Mouse (Mus musculus) G1E (cell line): ENCODE data around the gene Camkk1. TPM values are rescaled to one million over a fixed set of nuclear protein-coding genes. Genes with fewer than 3 reads are reported as not detected.
A peak's percentile ranks its signal among the peaks of the same experiment; 100 is the strongest.

Source experiments
- ATAC-seq: 2 replicates; pipeline ENCODE4 v1.8.0; 2016; ENCODE audit warnings: mild to moderate bottlenecking; ENCODE audit not compliant: insufficient number of reproducible peaks, poor library complexity, low FRiP score, severe bottlenecking; ENCODE audit errors: extremely low read depth
- DNase-seq: peaks from one replicate; pipeline ENCODE4 v3.0.0; 2012; ENCODE audit warnings: low spot score
- H3K27me3 ChIP-seq: 2 replicates; pipeline ENCODE4 v1.6.1; 2012; ENCODE audit warnings: mild to moderate bottlenecking, low read length, inconsistent platforms; ENCODE audit not compliant: insufficient read depth
- H3K36me3 ChIP-seq: replicated peaks from 2 replicates; pipeline ENCODE3; 2012; ENCODE audit warnings: mild to moderate bottlenecking, inconsistent platforms
- H3K4me1 ChIP-seq: 2 replicates; pipeline ENCODE4 v1.6.1; 2012; ENCODE audit warnings: low read depth, low read length, inconsistent platforms, mixed read lengths; ENCODE audit not compliant: insufficient read depth
- H3K4me3 ChIP-seq: 2 replicates; pipeline ENCODE4 v1.5.1; 2012; ENCODE audit warnings: low read depth, mild to moderate bottlenecking, inconsistent platforms, low read length, moderate library complexity, mixed read lengths
- H3K9me3 ChIP-seq: replicated peaks from 2 replicates; pipeline ENCODE4 v1.6.1; 2012; ENCODE audit warnings: inconsistent platforms
- CTCF ChIP-seq: IDR thresholded peaks from 2 replicates; pipeline ENCODE4 v1.5.1; 2012; ENCODE audit warnings: low read depth, low read length, inconsistent platforms, mixed read lengths
- GATA1 ChIP-seq: IDR thresholded peaks from 2 replicates; pipeline ENCODE4 v1.6.1; 2012; ENCODE audit warnings: borderline replicate concordance, low read length, inconsistent platforms, mixed read lengths
- GATA2 ChIP-seq: IDR thresholded peaks from 2 replicates; pipeline ENCODE4 v1.6.1; 2012; ENCODE audit warnings: low read depth, low read length, inconsistent platforms, borderline replicate concordance
- POLR2AphosphoS5 ChIP-seq: IDR thresholded peaks from 2 replicates; pipeline ENCODE4 v1.6.1; 2012; ENCODE audit warnings: low read depth, low read length, inconsistent platforms; ENCODE audit not compliant: insufficient replicate concordance
- TAL1 ChIP-seq: conservative IDR thresholded peaks from 2 replicates; pipeline ENCODE4 v1.6.1; 2012; ENCODE audit warnings: low read depth, low read length, inconsistent platforms, mixed read lengths
- polyA plus RNA-seq: library from polyadenylated mRNA; stranded (reverse); fragments of >175 nt; gene quantifications from 2 replicates; pipeline ENCODE4 v1.2.3, GENCODE M21; 2012
- total RNA-seq, 2 experiments: library from RNA; stranded (forward) in 1 of 2; stranded (reverse) in 1 of 2; fragments of 200-1000 nt in 1 of 2; fragments of >200 nt in 1 of 2; fragmentation: Nextera tagmentation in 1 of 2; gene quantifications; 2 replicates each; pipeline ENCODE4 v1.2.3; 2014 to 2017

Camkk1 gene
- total and polyA plus RNA-seq, 3 experiments = 4.2 to 13.1 (median 9.9) TPM

DNA sequence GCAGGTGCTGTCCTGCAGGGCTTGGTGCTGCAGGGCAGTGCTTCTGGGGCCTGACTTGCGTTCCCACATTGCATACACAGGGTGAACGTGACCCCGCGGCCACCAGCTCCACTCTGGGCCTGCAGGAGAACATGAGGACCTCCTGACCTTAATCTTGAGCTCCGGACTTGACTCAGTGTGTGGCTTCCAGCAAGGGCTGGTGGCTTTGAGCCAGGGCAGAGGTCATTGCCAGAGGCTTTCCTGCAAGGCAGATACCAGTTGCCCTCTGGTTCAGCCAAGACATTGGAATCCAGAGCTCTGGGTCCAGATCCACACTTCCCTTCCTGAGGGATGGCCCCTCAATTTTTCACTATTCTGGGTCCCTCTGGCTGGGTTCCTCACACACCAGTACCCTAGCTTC lies 4.8 kb upstream of the Camkk1 start:
- no peak for DNase-seq
- Histone ChIP-seq H3K4me3 (no peak overlapping the region), H3K4me1 (peaks cover 13% of the 10 kb centered on the region), H3K9me3 (no peaks in the 10 kb centered on the region), H3K27me3 (peaks cover 73% of the 10 kb centered on the region), H3K36me3 (peaks cover 17% of the 10 kb centered on the region)
- no peak for ATAC-seq
- no peak for TF ChIP-seq GATA2
- TF ChIP-seq POLR2AphosphoS5 = no peak

DNA sequence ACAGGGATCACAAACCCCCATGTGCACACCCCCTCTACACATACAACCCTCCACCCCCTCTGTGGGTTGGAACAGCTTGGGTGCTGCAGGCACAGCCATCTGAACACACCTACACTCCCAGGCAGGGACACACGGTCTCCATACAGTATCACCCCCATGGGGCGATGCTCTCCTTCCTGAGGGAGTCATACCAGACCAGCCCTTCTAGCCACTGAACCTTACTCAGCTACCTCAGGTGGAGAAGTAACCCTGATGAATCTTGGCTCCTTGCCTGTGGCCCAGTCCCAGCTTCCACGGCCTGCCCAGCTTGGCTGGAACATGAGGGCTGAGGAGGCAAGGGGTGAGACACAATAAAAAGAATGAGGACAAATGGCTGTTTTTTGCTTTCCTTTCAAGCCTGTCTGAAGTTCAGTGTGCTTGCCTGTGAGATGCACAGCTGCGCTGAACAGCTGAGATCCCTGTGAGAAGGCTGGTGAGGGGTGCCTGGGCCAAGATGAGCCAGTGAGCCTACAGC lies 3.9 kb upstream of the Camkk1 start:
- DNase-seq (no peak), ATAC-seq (no peak)
- Histone ChIP-seq H3K27me3 (peaks cover 73% of the 10 kb centered on the region), H3K4me1 (peaks cover 22% of the 10 kb centered on the region), H3K4me3 (no peak overlapping the region), H3K9me3 (no peaks in the 10 kb centered on the region), H3K36me3 (peaks cover 9% of the 10 kb centered on the region)
- TF ChIP-seq GATA1 = no peak

- no peaks in the 10 kb centered on the region for H3K9me3 ChIP-seq
- ATAC-seq = no peak
- peaks cover 74% of the 10 kb centered on the region for H3K27me3 ChIP-seq
- peaks cover 29% of the 10 kb centered on the region for H3K4me1 ChIP-seq
- DNase-seq = no peak
- no peak overlapping the region for H3K4me3 ChIP-seq
- TF ChIP-seq POLR2AphosphoS5 (no peak), GATA1 (no peak), CTCF (no peak), TAL1 (no peak), GATA2 (no peak)
- H3K36me3 ChIP-seq = peaks cover 8% of the 10 kb centered on the region
Observed at GRCm38 (mm10) chr11:73015391-73016102, 3.3 kb upstream of the Camkk1 start.

- Histone ChIP-seq H3K4me3 (no peak overlapping the region), H3K36me3 (peaks cover 8% of the 10 kb centered on the region), H3K9me3 (no peaks in the 10 kb centered on the region), H3K27me3 (peaks cover 74% of the 10 kb centered on the region), H3K4me1 (peaks cover 30% of the 10 kb centered on the region)
- TF ChIP-seq TAL1 (no peak), POLR2AphosphoS5 (no peak), GATA2 (no peak)
- DNase-seq (no peak), ATAC-seq (no peak)
Observed at GRCm38 (mm10) chr11:73016103-73016420, 2.7 kb upstream of the Camkk1 start.

DNA sequence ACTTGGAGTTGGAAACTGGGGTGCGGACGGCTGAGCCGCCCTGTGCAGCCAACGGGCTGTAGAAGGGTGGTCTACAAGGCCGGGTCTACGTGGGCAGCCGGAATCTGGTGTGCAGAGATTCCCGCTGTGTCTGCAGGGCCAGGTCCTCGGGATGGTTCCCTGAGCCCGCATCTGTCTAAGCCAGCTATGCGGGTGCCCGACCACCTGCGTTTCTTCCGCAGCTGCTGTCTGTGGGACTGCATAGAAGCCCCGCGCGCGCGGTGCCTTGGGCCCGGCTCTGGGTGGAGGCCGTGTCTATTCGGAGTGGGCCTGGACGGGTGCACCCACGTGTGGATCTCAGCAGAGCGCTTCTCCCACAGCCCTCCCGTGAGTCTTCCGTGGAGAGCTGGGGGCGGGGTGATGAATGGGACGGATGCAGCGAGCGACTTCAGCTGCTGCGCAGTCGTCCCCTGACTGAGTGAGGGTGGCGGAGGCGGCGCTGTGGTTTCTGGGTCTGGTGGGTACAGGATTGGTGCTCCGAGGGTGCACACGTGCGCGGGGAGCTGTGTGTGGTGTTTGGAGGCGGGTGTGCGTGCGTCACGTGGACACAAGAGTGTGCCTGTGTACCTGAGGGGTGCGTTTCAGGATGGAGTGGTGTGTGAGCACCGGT lies 463 bp downstream of the Camkk1 start:
- H3K4me3 ChIP-seq = peak overlapping the region; percentile 77
- DNase-seq (peak; percentile 61), ATAC-seq (no peak)
- H3K9me3 ChIP-seq = no peaks in the 10 kb centered on the region
- peaks cover 75% of the 10 kb centered on the region for H3K27me3 ChIP-seq
- H3K4me1 ChIP-seq = peaks cover 57% of the 10 kb centered on the region
- H3K36me3 ChIP-seq = peaks cover 2% of the 10 kb centered on the region
- TF ChIP-seq POLR2AphosphoS5 (0 out of 2 replicates have a peak, but pooled peaks have one; percentile 45), GATA1 (no peak)

DNA sequence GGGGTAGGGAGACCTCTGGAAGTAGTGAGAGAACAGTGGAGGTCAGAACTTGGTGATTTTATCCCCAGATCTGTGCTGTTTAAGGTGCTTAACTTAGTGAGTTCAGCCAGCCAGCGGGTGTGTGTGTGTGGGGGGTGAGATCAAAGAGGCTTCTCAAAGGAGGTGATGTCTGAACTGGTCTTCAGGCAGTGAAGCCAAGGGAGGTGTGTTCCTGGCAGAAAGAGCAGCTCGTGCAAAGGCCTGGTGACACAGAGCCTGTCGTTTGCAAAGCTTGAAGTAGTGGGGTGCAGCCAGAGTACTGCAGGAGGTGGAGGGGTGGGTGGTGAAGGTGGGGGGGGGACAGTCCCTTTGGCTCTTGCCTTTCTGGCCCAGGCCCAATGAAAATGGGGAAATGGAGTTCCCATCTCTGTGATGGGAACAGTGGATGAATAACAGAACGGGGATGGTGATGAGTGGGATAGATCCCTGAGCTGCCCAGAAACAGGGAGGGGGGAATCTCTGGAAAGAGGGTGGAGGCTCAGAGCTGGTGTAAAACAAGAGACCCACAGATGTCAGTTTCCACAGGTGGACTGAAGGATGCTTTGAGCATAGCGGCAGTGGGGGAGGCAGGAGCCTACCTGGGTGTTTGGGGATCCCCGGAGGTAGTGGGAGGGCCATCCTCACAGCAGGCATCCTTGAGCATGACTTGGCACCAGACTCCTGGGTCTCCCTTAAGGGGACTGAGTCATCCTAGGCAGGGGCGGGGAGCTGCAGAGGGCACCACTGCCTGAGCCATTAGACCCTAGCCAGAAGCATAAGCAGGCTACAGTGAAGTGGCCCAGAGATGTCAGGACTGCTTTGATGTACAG lies 2.4 kb downstream of the Camkk1 start:
- no peak for TF ChIP-seq GATA2
- TF ChIP-seq CTCF = no peak
- no peak for TF ChIP-seq GATA1
- no peak for TF ChIP-seq POLR2AphosphoS5
- TF ChIP-seq TAL1 = no peak
- no peak overlapping the region for H3K4me3 ChIP-seq
- ATAC-seq (no peak), DNase-seq (no peak)
- peaks cover 76% of the 10 kb centered on the region for H3K4me1 ChIP-seq
- peaks cover 9% of the 10 kb centered on the region for H3K36me3 ChIP-seq
- peaks cover 59% of the 10 kb centered on the region for H3K27me3 ChIP-seq
- no peaks in the 10 kb centered on the region for H3K9me3 ChIP-seq
